Mouse (Mus musculus): ENCODE results near the gene Cxcl10.

The Cxcl10 gene

GRCm38 (mm10) chr5:92348794-92349413, at the start of gene Cxcl10:
Gene Cxcl10, minus strand, starts transcription at chr5:92348889.
- DNase-seq (ENCODE audit: low read depth, low spot score) = peak; percentile 60

- peak; percentile 89 for DNase-seq (ENCODE audit: low read depth, low spot score)
These were observed 49.5 kb upstream of the Cxcl10 start for GRCm38 (mm10) chr5:92398153-92398552.

DNA sequence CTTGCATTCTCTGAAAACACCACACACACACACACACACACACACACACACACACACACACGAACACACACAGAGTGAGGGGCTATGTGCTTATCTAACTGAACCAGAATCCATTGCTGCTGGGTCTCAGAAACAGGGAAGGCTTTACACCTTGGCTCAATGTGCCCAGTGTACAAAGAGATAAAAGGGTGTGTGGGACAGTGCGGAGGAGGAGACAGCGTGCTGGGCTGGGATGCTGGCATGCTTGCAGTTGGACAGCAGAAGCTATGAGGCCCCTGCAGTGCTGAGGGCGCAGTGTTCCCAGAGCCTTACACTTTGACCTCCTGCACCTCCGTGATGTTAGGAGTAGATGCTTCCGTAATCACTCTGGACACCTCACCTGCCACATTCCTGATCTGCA, 47.8 kb upstream of the Cxcl10 start:
- no peak for DNase-seq (ENCODE audit: low read depth, low spot score)

- DNase-seq (ENCODE audit: low read depth, low spot score) = no peak
These were observed 47.1 kb upstream of the Cxcl10 start for GRCm38 (mm10) chr5:92395764-92396163.

DNA sequence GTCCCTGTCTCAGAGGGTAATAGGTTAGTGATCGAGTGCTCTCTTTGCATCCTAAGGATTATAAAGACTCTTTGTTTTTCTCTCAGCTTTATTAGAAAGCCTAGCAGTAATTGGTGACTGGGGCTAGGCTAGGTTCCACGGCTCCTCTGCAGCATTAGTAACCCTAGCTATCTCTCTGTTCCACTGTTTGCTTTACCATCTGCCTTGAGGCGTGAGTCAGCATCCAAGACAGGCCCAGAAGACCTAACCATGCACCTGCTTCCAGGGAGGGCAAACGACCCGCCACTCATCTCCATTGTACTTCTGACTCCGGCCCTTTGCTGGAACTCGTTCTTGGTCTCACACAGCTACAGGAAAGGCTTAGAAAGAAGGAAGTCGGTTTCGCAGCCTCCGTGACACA, 45.2 kb upstream of the Cxcl10 start:
- DNase-seq (ENCODE audit: low read depth, low spot score) = no peak

- DNase-seq (ENCODE audit: low read depth, low spot score) = no peak
These were observed 43.9 kb upstream of the Cxcl10 start for GRCm38 (mm10) chr5:92392542-92392941.

DNA sequence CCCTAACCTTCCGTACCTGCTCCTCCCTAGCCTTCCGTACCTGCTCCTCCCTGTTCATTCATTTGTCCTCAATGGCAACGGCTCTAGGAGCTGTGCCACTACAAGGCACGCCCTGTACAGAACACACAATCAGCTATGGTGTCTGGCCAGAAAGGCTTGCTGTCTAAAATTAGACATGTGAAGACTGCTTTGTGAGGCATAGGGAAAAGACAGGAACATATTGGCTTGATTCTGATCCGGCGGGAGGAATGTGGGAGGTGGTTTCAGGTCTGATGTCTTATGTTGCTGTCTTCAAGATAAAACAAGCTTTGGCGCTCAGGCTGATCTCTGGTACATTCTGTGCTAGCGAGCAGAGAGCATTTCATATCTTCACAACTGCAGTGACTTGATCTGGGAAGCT, 41.9 kb upstream of the Cxcl10 start:
- DNase-seq (ENCODE audit: low read depth, low spot score) = no peak

GRCm38 (mm10) chr5:92389977-92390376, 41.3 kb upstream of the Cxcl10 start:
- DNase-seq (ENCODE audit: low read depth, low spot score) = no peak

DNA sequence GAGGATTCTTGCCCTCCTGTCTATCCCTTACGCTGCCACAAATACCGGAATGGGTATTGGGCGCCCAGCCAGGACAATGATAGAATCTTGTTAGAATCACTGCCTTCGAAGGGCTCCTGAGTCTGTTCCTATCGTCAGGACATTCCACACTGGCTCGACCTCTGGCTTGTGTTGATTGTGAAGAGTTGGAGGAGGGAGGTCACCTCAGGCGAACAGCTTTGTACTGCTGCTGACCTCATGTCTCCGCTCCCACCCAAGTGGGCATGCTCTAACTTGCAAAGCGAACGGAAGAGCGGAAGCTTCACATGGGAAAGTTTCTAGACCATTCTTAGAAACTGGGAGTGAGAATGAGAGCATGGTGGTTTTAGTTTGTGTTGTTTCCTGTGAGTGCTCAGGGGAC, 38.7 kb upstream of the Cxcl10 start:
- DNase-seq (ENCODE audit: low read depth, low spot score) = no peak

DNA sequence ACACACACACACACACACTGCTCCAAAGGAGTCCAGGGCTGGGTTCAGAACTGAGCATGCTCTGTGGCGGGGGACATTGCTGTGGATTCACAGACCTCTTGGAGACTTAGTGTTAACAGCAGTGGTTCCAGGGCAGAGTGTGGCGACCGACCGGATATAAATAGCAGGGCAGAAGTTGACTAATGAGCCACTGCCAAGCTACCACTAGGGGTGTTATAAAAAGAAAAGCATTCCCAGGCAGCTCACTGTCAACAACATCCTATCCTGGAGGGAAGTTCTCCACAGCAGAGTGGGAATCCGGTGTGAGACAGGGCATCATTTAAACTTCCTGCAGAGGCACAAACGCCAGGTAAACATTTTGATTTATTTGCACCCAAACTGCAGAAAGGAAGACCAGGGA, 38.0 kb upstream of the Cxcl10 start:
- no peak for DNase-seq (ENCODE audit: low read depth, low spot score)

GRCm38 (mm10) chr5:92386102-92386501, 37.4 kb upstream of the Cxcl10 start:
- DNase-seq (ENCODE audit: low read depth, low spot score) = no peak

DNA sequence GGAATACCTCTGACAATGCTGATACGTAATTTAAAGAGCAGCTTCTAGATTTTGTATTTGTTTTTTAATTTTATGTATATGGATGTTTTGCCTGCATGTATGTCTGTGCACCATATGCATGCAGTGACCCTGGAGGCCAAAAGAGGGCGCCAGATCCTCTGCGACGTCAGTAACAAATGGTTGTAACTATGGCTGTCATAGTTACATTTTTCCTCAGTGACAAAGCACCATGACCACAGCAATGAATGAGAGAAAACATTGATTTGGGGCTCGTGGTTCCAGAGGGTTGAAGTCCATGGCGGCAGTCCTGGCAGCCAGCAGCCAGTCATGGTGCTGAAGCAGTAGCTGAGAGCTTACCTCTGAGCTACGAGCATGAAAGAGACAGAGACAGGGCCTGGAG, 36.2 kb upstream of the Cxcl10 start:
- DNase-seq (ENCODE audit: low read depth, low spot score) = no peak

DNA sequence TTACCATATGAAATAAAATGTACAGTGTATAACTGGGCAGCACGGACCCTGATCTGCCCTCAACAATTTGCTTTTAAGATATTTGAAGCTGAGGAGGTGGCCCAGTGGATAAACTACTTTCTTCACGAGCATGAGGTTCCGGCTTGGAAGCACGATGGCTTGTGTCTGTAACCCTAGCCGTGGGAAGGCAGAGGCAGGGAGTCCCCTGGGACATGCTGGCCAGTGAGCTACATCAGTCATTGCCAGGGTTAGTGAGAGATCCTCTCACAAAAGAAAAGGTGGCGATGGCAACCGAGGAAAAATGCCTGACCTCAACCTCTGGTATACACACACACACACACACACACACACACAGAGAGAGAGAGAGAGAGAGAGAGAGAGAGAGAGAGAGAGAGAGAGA, 35.1 kb upstream of the Cxcl10 start:
- DNase-seq (ENCODE audit: low read depth, low spot score) = peak; percentile 72

DNA sequence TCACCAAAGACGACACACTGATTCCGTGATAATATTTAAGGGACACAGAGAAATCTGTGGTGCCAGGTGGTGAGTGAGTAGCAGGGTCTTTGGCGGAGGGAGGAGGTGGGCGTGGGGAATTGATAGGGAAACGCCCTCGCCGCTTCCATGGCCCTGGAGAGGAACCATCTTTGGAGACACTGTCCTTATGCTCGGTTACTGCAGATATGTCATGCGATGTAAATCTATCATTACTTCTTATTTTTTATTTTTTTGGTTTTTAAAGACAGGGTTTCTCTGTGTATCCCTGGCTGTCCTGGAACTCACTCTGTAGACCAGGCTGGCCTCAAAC, 33.6 kb upstream of the Cxcl10 start:
- DNase-seq (ENCODE audit: low read depth, low spot score) = no peak

DNA sequence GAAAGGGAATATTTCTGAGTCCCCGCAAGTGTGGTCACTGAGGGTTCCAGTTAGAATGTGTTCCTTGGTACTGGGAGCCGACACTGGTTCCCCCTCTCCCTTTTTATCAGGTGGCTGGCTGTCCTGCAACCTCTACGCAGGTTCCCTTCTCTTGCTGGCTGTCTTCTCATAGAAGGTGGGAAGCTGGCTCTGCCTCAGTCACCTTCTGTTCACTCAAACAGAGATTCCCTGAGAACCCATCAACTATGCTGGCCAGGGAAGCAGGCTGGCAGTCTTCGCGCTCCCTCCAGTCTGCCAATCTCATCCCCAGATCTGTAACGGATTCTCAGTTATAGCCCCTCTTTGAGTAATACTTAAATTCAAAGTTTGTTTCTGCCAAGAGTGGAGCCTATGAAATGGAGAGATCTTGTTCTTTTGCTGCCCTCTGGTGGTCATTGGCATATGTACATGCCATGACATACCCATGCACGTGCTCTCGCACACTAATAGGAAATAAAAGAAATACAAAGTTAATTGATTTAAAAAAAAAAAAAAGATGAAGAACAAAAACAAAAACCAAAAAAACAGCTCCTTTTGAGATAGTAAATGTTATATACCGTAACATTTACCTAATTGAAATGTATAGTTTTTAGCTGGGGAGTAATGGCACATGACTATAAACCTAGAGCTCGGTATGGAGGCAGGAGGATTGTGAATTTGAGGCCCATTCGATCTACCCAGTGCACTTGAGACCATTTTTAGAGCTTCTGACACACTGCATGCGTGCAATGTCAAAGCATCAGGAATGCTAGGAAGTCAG, 33.1 kb upstream of the Cxcl10 start:
- peak; percentile 87 for DNase-seq (ENCODE audit: low read depth, low spot score)

GRCm38 (mm10) chr5:92376795-92377405, 28.2 kb upstream of the Cxcl10 start:
- DNase-seq (ENCODE audit: low read depth, low spot score) = no peak

GRCm38 (mm10) chr5:92375368-92375767, 26.7 kb upstream of the Cxcl10 start:
- DNase-seq (ENCODE audit: low read depth, low spot score) = no peak

GRCm38 (mm10) chr5:92374721-92375142, 26.0 kb upstream of the Cxcl10 start:
- no peak for DNase-seq (ENCODE audit: low read depth, low spot score)

DNA sequence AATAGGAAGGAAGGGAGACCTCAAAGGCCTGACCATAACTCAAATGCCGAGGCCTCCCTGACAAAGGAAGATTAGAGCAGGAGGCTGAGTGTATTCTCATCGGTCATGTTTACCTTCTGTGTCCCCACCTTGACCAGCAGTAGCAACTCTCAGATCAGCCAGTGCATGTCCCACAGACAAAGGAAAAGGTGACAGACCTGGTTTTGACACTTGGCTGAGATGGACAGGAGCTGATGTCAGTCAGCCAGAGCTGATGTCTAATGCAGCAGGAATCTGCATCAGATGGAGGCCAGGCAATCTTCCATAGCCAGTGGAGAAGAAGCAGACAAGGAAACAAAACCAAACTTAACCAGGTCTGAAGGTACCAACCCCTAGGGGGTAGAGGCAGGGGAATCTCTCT, 23.9 kb upstream of the Cxcl10 start:
- DNase-seq (ENCODE audit: low read depth, low spot score) = no peak

DNA sequence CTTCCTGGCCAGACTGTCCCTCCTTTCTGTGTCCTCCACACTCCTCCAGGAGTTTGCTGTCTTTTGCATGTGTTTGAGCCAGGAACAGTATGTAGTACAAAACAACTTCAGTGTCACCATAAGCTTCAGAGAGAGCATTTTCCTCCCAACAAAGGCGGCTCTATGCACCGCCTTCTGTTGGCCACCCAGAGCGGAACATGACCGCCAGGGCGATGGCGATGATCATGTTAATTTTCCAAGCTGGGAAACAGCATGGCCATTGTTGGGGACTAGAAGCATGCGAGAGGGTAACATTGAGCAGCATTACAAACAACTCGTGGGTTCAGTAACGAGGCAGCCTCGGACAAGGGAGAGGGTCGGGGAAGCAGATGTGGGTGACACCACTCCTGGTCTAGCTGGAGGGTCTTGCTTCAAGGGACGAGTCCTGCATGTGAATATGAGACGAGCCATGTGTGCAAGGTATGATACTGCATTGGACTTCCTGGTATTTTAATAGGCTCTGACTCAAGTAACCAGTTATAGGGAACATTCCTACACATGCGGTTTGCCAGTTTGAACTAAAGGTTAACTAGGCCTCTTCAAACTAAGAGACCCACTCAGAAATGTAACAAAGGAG, 22.8 kb upstream of the Cxcl10 start:
- DNase-seq (ENCODE audit: low read depth, low spot score) = peak; percentile 38

GRCm38 (mm10) chr5:92370891-92371290, 22.2 kb upstream of the Cxcl10 start:
- no peak for DNase-seq (ENCODE audit: low read depth, low spot score)

DNA sequence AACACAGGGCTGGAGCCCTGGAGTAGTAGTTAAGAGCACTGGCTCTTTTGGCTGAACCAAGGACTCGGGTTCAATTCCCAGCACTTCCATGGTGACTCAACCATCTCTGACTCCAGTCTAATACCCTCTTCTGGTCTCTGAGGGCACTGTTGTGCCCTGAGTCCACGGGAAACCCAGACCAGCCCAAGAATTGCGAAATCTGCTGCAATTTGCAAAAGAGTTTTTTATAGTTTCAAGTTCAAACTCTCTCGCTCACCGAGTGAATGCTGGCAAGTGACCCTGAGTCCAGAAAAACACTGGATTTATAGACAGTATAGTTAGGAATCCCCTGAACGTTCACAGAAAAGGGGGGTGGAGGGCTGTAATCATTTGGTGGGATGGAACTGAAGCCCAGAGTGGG, 21.7 kb upstream of the Cxcl10 start:
- DNase-seq (ENCODE audit: low read depth, low spot score) = no peak

All from mesoderm, embryonic 11.5 days (tissue).